Mouse (Mus musculus): ENCODE results near the gene Gse1. TPM values are rescaled to one million over a fixed set of nuclear protein-coding genes. Genes with fewer than 3 reads are reported as not detected.

Gene Gse1
- total RNA-seq, 1 experiment from 2014 or later: 48.8 TPM

GRCm38 (mm10) chr8:120575801-120576200, 347.5 kb downstream of the Gse1 start:
- no peak for DNase-seq

- DNase-seq: no peak
Measured at GRCm38 (mm10) chr8:120577821-120578220, 349.6 kb downstream of the Gse1 start.

- no peak for DNase-seq
Measured at GRCm38 (mm10) chr8:120580336-120581000, 352.2 kb downstream of the Gse1 start.

GRCm38 (mm10) chr8:120581329-120581728, 353.1 kb downstream of the Gse1 start:
- DNase-seq: no peak

GRCm38 (mm10) chr8:120581811-120582210, 353.6 kb downstream of the Gse1 start:
- DNase-seq: no peak

- DNase-seq: no peak
Measured at GRCm38 (mm10) chr8:120585521-120585920, 357.3 kb downstream of the Gse1 start.

GRCm38 (mm10) chr8:120588908-120589771, 360.9 kb downstream of the Gse1 start, which contains the start of gene Gins2:
Gene Gins2 (minus strand): TSS chr8:120589304.
- peak; percentile 97 for DNase-seq

- peak; percentile 41 for DNase-seq
Measured at GRCm38 (mm10) chr8:120589921-120590320, 361.7 kb downstream of the Gse1 start.

- DNase-seq: no peak
Measured at GRCm38 (mm10) chr8:120591587-120592292, 363.5 kb downstream of the Gse1 start.

- no peak for DNase-seq
Measured at GRCm38 (mm10) chr8:120594571-120594970, 366.3 kb downstream of the Gse1 start.

- peak; percentile 52 for DNase-seq
Measured at GRCm38 (mm10) chr8:120595963-120596362, 367.7 kb downstream of the Gse1 start.

- DNase-seq: no peak
Measured at GRCm38 (mm10) chr8:120598579-120598978, 370.3 kb downstream of the Gse1 start.

- DNase-seq: peak; percentile 87
Measured at GRCm38 (mm10) chr8:120599504-120599903, 371.2 kb downstream of the Gse1 start.

GRCm38 (mm10) chr8:120602672-120603071, 374.4 kb downstream of the Gse1 start:
- DNase-seq: no peak

- no peak for DNase-seq
Measured at GRCm38 (mm10) chr8:120607460-120607859, 379.2 kb downstream of the Gse1 start.

GRCm38 (mm10) chr8:120607885-120608284, 379.6 kb downstream of the Gse1 start:
- peak; percentile 77 for DNase-seq

GRCm38 (mm10) chr8:120610824-120611223, 382.6 kb downstream of the Gse1 start:
- DNase-seq: no peak

- DNase-seq: no peak
Measured at GRCm38 (mm10) chr8:120614491-120614890, 386.2 kb downstream of the Gse1 start.

- DNase-seq: no peak
Measured at GRCm38 (mm10) chr8:120616663-120617626, 388.7 kb downstream of the Gse1 start.

- peak; percentile 64 for DNase-seq
Measured at GRCm38 (mm10) chr8:120618110-120618509, 389.9 kb downstream of the Gse1 start.
